Mouse (Mus musculus) ES-E14 (cell line): ENCODE measurements around the gene Hist1h2ad.
"Not testable (repeated sequence)": the region's sequence is repeated elsewhere in the genome, so short reads cannot be mapped to it uniquely, and the experiment has no call there.

Source experiments
- CHD2 ChIP-seq: IDR thresholded peaks from 2 replicates; pipeline ENCODE4 v1.6.1; 2014; ENCODE audit warnings: mild to moderate bottlenecking, low read depth, low read length, inconsistent platforms
- HCFC1 ChIP-seq: IDR thresholded peaks from 2 replicates; pipeline ENCODE4 v1.6.1; 2012; ENCODE audit warnings: low read length, inconsistent platforms, borderline replicate concordance; ENCODE audit not compliant: insufficient read depth
- MAFK ChIP-seq: IDR thresholded peaks from 2 replicates; pipeline ENCODE4 v1.6.1; 2014; ENCODE audit warnings: mild to moderate bottlenecking, low read depth, low read length, inconsistent platforms; ENCODE audit not compliant: insufficient read depth
- ZC3H11A ChIP-seq: IDR thresholded peaks from 2 replicates; pipeline ENCODE4 v1.6.1; 2012; ENCODE audit warnings: low read depth, mild to moderate bottlenecking, inconsistent platforms, low read length, borderline replicate concordance
- ZNF384 ChIP-seq: IDR thresholded peaks from 2 replicates; pipeline ENCODE4 v1.6.1; 2012; ENCODE audit warnings: low read depth, low read length, inconsistent platforms

DNA sequence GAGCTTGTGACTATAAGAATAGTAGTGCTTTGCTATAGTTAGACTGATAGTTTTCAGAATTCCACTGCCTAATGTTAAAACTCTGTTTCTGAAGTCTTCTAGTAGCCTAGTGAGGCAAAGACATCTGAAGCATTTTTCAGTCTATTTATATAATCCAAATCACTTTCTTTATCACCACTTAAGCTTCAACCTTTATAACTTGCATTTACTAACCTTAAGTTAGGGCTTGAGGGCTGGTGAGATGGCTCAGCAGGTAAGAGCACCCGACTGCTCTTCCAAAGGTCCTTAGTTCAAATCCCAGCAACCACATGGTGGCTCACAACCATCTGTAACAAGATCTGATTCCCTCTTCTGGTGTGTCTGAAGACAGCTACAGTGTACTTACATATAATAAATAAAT is 34.4 kb upstream of the Hist1h2ad start:
- TF ChIP-seq ZC3H11A, ZNF384, CHD2, MAFK, HCFC1: not testable (repeated sequence)
